Mouse (Mus musculus) natural killer cell, adult 2 months (primary cell): Measurements from ENCODE around the gene Coa6.
"Not testable (repeated sequence)": the region's sequence is repeated elsewhere in the genome, so short reads cannot be mapped to it uniquely, and the experiment has no call there.

Experiments
- DNase-seq, 2 experiments: peaks; one replicate each; pipeline ENCODE4 v3.0.0; 2022; ENCODE audit warnings: low spot score in 2 of 2

Gene Coa6

DNA sequence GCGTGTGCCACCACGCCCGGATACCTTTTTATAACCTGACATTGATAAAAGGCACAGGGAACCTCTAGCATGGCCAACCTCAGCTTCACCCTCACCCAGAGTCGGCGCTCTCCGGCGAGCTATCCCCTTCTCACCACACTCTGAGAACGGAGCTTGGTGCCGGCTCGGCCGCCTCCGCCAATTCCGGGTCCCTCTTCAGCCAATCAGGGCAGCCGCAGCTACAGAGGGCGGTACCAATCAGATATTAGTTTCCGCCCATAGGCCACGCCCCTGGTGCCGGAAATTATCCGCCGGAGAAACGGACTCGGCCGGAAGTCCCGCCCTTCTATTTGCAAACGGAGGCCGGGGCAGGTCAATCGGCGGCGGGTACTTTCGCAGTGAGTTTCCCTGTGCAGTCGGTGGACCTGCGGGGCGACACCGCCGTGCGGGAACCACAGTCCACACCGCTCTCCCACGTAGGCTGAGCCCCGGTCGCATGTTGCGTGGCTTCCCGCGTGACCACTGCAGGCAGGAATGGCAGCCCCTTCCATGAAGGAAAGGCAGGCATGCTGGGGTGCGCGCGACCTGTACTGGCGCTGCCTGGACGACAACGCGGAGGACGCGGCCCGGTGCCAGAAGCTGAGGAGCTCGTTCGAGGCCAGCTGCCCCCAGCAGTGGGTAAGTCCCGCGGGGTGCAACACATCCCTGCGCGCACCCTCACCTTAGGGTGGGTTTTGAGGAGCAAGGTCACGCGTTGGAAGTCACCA lies at the start of gene Coa6:
Gene Coa6, plus strand, starts transcription at position 342 of the 746 bp plus-strand sequence.
- DNase-seq, result peak; percentile 96 to 98

DNA sequence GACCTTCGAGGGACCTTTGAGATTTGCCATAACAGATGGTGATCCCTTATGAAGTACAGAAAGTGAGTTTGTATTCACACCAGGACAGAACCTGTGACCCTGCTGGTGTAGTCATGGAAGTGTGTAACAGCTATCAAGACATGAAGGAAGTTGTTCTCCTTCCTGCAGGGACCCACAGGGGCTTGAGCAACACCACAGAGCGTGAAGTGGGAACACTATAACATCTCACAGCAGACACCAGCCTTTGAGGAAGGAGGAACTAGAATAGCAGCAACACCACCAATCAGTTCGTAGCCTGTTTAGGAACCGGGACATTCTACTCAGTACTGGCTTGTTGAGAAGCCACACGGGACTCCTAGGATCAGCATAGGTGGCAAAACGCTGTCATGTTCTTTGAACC lies 42.7 kb upstream of the Coa6 start:
- no peak for DNase-seq

DNA sequence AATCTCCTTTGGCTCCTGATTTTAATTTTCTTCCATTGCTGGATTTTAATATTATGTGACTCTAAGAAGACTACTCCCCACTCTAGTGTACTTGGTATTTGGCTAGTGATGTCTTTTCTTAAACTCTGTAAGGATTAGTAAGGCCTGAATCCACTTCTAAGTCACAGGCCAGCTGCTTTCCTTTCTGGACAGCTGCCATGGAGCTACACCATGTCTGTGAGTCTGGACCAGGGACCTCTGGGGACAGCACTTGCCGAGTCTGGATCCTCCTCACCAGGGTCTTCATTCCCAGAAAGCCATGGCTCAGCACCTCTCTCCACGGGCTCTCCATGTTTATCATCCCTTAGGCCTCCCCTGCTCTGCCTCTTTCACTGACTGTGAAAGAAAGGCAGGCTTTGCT lies 42.2 kb upstream of the Coa6 start:
- no peak for DNase-seq

DNA sequence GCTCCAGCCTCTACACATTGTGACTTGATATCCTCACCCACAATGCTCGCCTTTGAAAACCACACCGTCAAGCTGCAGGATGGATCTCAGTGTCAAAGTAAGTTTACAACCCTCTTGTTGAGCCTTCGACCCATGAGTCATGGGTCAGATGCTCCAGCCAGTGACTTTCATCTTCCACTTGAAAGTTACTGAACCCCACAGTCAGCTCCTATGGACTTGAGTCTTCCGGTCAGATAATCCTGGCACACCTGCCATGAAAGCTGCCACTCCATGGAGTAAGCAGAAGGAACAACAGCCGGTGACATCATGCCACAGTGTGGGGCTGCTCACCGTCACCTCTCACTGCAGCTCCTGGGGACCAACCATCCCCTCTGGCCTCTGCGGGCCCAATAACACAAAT lies 41.0 kb upstream of the Coa6 start:
- DNase-seq, result no peak

DNA sequence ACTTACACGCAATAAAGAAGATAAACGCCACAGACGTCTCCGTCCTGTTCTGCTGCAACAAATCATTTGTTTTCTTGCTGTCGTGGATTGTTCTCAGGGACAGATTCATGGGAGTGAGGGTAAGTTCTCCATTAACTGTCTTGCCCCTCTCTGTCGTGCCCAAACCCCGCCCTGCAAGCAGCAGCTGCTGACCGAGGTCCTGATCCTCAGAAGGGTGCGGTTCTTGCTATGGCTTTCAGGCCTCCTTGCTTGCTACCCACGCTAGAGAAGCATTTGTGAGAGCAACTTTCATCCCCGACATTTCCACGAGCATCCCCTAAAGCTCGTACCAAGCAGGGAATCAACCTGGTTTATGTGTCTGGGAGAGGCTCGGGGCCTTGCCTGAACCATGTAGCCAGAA lies 40.1 kb upstream of the Coa6 start:
- DNase-seq, result no peak

DNA sequence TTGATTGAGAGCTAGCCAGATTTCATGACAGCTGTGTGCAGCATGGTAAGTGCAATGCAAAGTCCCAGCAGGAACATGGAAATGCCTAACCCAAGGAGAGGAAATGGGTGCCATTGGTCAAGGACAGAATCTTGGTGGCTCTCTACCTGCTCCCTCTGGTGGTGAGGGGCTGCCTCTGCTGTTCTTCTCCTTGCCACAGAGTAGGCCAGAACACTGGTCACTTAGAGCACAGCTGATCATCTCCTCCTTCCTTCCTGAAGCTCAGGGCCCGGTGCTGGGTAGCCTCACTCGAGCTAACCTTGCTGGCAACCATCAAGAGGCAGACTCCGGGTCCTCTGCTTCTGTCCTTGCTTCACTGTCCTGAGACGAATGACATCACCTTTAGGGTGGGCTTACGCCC lies 39.6 kb upstream of the Coa6 start:
- DNase-seq, result no peak

DNA sequence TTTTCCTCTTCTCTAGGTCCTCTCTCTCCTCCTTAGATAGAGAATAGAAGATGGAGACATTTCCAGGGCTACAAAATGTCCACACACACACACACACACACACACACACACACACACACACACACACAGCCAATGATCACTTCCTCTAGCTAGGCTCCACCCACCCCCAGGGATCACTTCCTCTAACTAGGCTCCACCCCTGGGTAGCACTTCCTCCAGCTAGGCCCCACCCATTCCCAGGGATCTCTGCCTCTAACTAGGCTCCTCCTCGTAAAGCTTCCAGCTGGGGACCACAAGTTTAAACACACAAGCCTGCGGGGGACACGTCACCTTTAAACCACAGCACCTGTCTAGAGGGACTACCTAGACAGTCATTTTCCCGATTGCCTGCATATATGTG lies 34.7 kb upstream of the Coa6 start:
- peak in 1 of 2 experiments; percentile 23 for DNase-seq

- no peak for DNase-seq
Observed at GRCm38 (mm10) chr8:126391541-126391940, 30.8 kb upstream of the Coa6 start.

GRCm38 (mm10) chr8:126395386-126395785 lies 26.9 kb upstream of the Coa6 start:
- no peak for DNase-seq

- DNase-seq, result no peak
Observed at GRCm38 (mm10) chr8:126395917-126396316, 26.4 kb upstream of the Coa6 start.

DNA sequence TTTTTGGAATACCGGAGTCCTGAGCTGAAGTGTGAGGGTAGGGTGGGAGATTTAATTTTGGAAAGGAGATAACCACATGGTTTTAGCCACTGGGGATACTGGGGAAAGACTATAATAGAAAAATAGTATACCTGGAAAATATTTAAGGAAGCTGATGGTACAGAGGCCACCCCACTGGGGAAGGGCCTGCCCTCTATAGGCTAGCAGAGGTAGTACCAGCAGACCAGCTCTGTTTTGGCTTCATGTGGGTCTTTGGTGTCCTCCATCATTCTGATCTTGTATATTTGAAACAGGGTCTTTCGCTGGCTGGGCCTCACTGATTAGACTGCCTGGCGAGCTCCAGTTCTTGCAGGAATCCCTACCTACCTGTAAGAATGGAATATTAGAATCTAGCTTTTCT lies 24.0 kb upstream of the Coa6 start:
- DNase-seq, result no peak

- DNase-seq, result not testable (repeated sequence)
Observed at GRCm38 (mm10) chr8:126404550-126404949, 17.8 kb upstream of the Coa6 start.

DNA sequence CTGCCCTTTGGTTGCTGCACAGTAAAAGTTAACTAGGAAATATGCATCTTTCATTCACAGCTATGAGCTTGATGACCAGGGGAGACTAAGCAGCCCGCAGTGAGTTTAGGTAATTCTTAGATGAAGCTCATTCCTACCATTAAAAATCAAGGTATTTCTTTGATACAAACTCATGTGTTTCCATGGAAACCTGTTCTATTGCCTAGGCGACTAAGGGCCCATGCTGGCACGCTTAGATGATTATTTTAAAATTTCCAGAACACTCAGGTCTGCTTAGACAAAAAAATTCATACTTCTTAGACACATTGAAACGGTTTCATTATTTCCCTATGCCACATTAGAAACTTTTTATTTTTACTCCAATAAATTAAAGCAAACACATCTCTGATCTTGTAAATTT lies 17.3 kb upstream of the Coa6 start:
- DNase-seq, result no peak

DNA sequence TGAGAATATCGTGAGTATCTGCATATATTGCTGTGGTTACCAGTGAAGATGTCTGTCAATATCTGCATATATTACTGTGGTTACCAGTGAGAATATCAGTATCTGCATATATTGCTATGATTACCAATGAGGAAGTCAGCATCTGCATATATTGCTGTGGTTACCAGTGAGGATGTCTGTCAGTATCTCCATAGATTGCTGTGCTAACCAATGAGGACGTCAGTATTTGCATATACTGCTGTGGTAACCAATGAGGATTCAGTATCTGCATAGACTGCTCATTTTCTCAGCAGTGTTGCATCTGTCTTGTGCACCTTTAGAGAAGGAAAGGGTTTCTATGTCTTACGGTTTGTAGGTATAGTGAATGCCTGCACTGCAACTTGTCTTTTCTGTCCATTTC lies 1.5 kb upstream of the Coa6 start:
- no peak for DNase-seq

GRCm38 (mm10) chr8:126422920-126423300 lies 595 bp downstream of the Coa6 start:
- DNase-seq, result no peak

GRCm38 (mm10) chr8:126424163-126424562 lies 1.8 kb downstream of the Coa6 start:
- DNase-seq, result no peak

- no peak for DNase-seq
Observed at GRCm38 (mm10) chr8:126424946-126425345, 2.6 kb downstream of the Coa6 start.

GRCm38 (mm10) chr8:126429635-126430034 lies 7.3 kb downstream of the Coa6 start:
- no peak for DNase-seq

DNA sequence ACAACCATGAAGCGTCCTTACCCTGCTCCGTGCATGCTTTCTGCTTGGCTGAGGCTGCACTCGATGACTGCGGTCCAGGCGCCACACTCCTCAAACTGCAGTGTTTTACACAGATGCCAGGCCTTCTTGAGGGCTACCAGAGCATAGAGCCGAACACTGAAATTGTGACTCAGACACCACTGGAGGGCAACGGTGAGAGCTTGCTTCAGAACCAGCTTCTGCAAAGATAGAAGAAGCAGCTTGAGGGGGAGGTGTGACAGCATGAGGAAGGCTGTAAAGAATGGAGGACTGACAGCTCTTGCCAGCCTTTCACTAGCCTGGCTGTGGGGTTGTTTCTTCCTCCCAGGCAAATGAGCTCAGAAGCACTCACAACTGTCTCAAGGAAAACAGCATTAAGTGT lies 11.5 kb downstream of the Coa6 start:
- DNase-seq, result no peak

GRCm38 (mm10) chr8:126438937-126439336 lies 16.6 kb downstream of the Coa6 start:
- DNase-seq, result no peak

- no peak for DNase-seq
Observed at GRCm38 (mm10) chr8:126451158-126451557, 28.8 kb downstream of the Coa6 start.

DNA sequence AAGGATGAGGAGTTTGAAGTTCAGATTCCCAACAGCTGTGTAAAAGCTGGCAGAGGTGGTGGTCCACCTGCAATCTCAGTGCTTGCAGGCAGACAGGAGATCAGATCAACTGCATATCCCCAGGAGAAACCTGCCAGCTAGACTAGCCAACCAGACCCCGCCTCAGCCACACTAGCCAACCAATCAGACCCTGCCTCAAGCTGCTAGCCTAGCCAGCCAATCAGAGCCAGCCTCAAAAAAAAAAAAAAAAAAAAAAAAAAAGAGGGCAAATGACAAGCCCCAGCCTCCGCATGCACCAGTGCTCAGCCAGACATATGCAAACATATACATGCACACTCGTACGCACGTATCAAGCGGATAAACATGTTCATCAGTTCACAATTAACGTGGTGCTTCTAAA lies 33.1 kb downstream of the Coa6 start:
- no peak for DNase-seq

GRCm38 (mm10) chr8:126460274-126460673 lies 38.0 kb downstream of the Coa6 start:
- DNase-seq, result peak; percentile 38 to 63

DNA sequence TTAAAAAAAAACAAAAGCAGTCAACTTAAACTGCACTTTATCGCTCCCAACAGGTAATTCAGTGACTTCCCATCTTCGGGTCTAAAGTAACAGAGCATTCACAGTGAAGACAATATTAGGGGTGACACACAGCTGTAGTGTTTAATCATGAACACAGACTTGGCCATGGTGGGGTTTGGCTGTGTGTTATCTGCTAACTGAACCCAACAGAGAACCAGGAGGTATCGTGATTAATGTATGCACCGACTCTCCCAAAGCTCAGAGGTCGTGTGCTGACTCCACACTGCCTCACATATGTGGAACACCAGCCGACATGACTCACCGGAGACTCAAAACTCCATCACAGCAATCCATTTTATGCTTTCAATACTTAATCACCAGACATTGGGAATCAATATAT lies 39.4 kb downstream of the Coa6 start:
- no peak for DNase-seq
